Mouse (Mus musculus) kidney, postnatal 0 days (tissue): ENCODE measurements at regions not wholly inside any gene's neighbourhood (a gene's known extent, or its start where the extent isn't known, plus 50 kb on each side); places are given as distances from the start of the nearest gene placed in this dataset.

Source experiments
- ATAC-seq: fragments of 200-750 bp; cut with Nextera tagmentation; replicated peaks from 2 replicates; pipeline ENCODE4 v1.8.0; 2017; ENCODE audit warnings: low read depth, moderate number of reproducible peaks, moderate TSS enrichment, moderate library complexity; ENCODE audit not compliant: low FRiP score
- DNase-seq: peaks from one replicate; pipeline ENCODE4 v3.0.0-alpha.2; 2016; ENCODE audit warnings: low spot score
- H3K27ac ChIP-seq: fragments of 300-500 bp; sonication (generic); 2 replicates; pipeline ENCODE4 v1.5.1; 2014; ENCODE audit warnings: mild to moderate bottlenecking
- H3K27me3 ChIP-seq: fragments of 300-500 bp; sonication (generic); 2 replicates; pipeline ENCODE4 v1.6.1; 2014; ENCODE audit warnings: low read length, mixed read lengths; ENCODE audit not compliant: insufficient read depth
- H3K36me3 ChIP-seq: fragments of 300-500 bp; sonication (generic); 2 replicates; pipeline ENCODE4 v1.6.1; 2014; ENCODE audit warnings: low read length, mixed read lengths; ENCODE audit not compliant: insufficient read depth
- H3K4me1 ChIP-seq: fragments of 300-500 bp; sonication (generic); replicated peaks from 2 replicates; pipeline ENCODE4 v1.6.1; 2014; ENCODE audit warnings: antibody characterized with exemption, low read length, mixed read lengths; ENCODE audit not compliant: insufficient read depth
- H3K4me2 ChIP-seq: fragments of 300-500 bp; sonication (generic); 2 replicates; pipeline ENCODE4 v1.6.1; 2014; ENCODE audit warnings: mild to moderate bottlenecking, low read length, moderate library complexity, mixed read lengths
- H3K4me3 ChIP-seq: fragments of 300-500 bp; sonication (generic); replicated peaks from 2 replicates; pipeline ENCODE4 v1.5.1; 2014; ENCODE audit warnings: low read depth, low read length
- H3K9ac ChIP-seq: fragments of 300-500 bp; sonication (generic); 2 replicates; pipeline ENCODE4 v1.6.1; 2014; ENCODE audit warnings: low read depth, low read length
- H3K9me3 ChIP-seq: fragments of 300-500 bp; sonication (generic); replicated peaks from 2 replicates; pipeline ENCODE4 v1.6.1; 2016; ENCODE audit warnings: low read length, inconsistent platforms, mixed read lengths
- CTCF ChIP-seq: IDR thresholded peaks from 2 replicates; pipeline ENCODE4 v1.5.1; 2016; ENCODE audit warnings: antibody characterized with exemption, low read depth, mild to moderate bottlenecking, moderate library complexity
- WGBS: fragments of 180-500 bp; shearing (Covaris S2); extraction: QIAGEN DNeasy Blood & Tissue Kit; methylation state at CpG from one replicate; pipeline ENCODE4 v1.1.7; 2014; 5-methylcytosine and 5-hydroxymethylcytosine counted together

DNA sequence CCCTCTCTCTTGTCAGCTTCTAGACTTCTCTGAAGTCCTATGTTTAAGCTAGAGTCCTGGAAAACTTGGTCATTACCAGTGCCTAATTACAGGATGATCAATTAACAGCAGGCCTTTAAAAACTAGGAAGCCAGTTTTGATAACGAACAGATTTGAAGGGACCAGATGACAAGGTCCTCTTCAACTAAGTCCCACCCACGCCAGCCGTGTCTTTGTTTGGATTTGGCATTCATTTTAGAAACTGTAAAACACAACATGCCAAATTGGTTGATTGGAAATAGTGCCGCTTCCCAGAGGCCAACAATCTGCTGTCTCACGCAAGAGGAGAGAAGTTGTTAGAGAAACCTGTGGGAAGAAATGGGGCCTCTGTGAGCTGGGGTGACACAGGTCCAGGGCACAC lies 155.4 kb upstream of the Habp2 start:
- no peak overlapping the region for H3K9ac ChIP-seq
- H3K4me2 ChIP-seq: no peak overlapping the region
- no peak for DNase-seq
- H3K4me1 ChIP-seq: no peaks in the 10 kb centered on the region
- H3K36me3 ChIP-seq: no peaks in the 10 kb centered on the region
- TF ChIP-seq CTCF: no peak
- no peak overlapping the region for H3K27ac ChIP-seq
- WGBS: 84% methylated on average over 5 of the region's 5 CpGs
- H3K27me3 ChIP-seq: no peaks in the 10 kb centered on the region
- H3K4me3 ChIP-seq: no peak overlapping the region
- no peak for ATAC-seq
- no peaks in the 10 kb centered on the region for H3K9me3 ChIP-seq

GRCm38 (mm10) chr19:56132911-56133562 lies 153.9 kb upstream of the Habp2 start:
- ATAC-seq (no peak), DNase-seq (peak; percentile 17)
- H3K4me3 ChIP-seq: no peak overlapping the region
- H3K9me3 ChIP-seq: no peaks in the 10 kb centered on the region
- 30% methylated on average over 7 of the region's 7 CpGs for WGBS
- H3K36me3 ChIP-seq: no peaks in the 10 kb centered on the region
- H3K27me3 ChIP-seq: no peaks in the 10 kb centered on the region
- no peak overlapping the region for H3K27ac ChIP-seq
- H3K4me1 ChIP-seq: no peaks in the 10 kb centered on the region
- no peak overlapping the region for H3K4me2 ChIP-seq
- no peak for TF ChIP-seq CTCF
- no peak overlapping the region for H3K9ac ChIP-seq

DNA sequence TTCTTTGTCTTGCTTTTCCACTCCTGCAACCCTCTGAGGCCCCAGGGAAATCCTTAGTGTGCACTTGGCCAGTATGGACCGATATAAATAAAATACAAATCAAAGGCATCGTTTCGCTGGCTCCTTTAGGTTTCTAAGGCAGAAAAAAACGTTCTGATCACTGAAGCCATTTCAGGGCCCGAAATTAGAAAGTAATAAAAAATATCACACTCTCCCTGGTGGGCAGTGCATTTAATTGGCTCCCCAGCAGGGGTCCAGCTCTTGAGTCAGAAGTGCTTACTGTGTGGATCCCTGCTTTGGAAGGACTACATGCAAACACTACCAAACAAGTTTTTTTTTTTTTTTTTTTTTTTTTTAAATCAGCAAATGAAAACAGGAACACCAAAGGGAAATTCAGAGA lies 153.4 kb upstream of the Habp2 start:
- Histone ChIP-seq H3K9me3 (no peaks in the 10 kb centered on the region), H3K27me3 (no peaks in the 10 kb centered on the region), H3K9ac (no peak overlapping the region), H3K4me1 (no peaks in the 10 kb centered on the region), H3K27ac (no peak overlapping the region), H3K4me2 (0 out of 2 replicates have a peak overlapping the region, but pooled peaks have one; percentile 26), H3K36me3 (no peaks in the 10 kb centered on the region), H3K4me3 (no peak overlapping the region)
- no peak; the same call in 1 of the 2 replicates for TF ChIP-seq CTCF
- ATAC-seq: no peak
- WGBS: 16% methylated on average over 5 of the region's 5 CpGs
- DNase-seq: peak; percentile 32

- Histone ChIP-seq H3K4me1 (no peaks in the 10 kb centered on the region), H3K9ac (no peak overlapping the region), H3K9me3 (no peaks in the 10 kb centered on the region), H3K27ac (no peak overlapping the region), H3K4me2 (peak overlapping the region; percentile 26; the same call in 1 of the 2 replicates), H3K4me3 (no peak overlapping the region), H3K27me3 (no peaks in the 10 kb centered on the region), H3K36me3 (no peaks in the 10 kb centered on the region)
- peak; percentile 92 for TF ChIP-seq CTCF
- ATAC-seq (no peak), DNase-seq (peak; percentile 94)
- WGBS: 18% methylated on average over 17 of the region's 17 CpGs
Measured at GRCm38 (mm10) chr19:56134081-56134818, 152.7 kb upstream of the Habp2 start.

DNA sequence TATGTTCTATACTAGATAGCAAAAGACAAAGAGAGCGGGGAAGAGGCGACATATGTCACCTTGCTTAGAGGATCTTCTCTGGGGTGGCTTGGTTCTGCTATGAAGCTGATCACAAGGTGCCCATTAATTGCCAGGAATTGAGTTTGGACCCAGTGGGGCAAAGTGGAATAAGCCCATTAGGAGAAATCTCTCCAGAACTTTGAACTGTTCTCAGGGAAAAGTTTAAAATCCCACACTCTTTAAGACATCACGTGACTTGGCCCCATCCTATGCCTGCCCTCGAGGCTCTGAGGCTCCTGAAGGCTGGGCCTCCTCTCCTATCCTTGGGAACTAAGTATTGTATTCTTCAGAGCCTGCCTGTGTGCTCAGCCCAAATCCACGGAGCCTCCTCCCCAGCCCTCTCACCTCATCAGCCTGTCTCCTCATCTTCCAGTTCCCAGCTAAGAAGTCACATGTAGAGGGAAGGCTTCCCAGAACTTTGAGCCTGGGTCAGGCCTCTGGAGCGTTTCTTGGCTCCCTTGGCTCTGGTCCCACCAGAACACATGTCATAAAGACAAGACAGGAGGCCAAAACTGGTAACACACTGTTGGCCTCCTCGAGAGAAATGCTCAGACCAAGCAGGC lies 151.5 kb upstream of the Habp2 start:
- no peaks in the 10 kb centered on the region for H3K27me3 ChIP-seq
- H3K9me3 ChIP-seq: no peaks in the 10 kb centered on the region
- no peak for ATAC-seq
- no peaks in the 10 kb centered on the region for H3K4me1 ChIP-seq
- no peak for TF ChIP-seq CTCF
- no peak for DNase-seq
- H3K27ac ChIP-seq: no peak overlapping the region
- 79% methylated on average over 7 of the region's 7 CpGs for WGBS
- no peak overlapping the region for H3K9ac ChIP-seq
- H3K4me2 ChIP-seq: no peak overlapping the region
- H3K4me3 ChIP-seq: no peak overlapping the region
- no peaks in the 10 kb centered on the region for H3K36me3 ChIP-seq

DNA sequence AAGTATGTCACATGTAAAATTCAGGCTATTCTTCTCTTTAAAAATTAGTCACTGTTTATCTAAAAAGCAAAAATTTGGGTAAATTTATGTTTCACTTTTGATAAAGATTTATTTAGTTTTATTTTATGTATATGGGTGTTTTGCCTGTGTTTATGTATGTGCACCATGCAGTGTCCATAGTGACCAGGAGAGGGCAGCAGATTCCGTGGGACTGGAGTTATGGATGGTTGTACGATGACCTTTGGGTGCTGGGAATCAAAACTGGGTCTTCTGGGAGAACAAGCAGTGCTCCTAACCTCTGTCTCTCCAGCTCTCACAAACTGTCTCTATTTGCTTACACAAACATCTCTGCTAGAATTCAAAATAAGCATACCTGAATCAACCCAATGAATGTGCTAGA lies 146.4 kb upstream of the Habp2 start:
- no peaks in the 10 kb centered on the region for H3K36me3 ChIP-seq
- H3K9me3 ChIP-seq: 0 out of 2 replicates have a peak, but pooled peaks cover 8% of the 10 kb centered on the region
- no peaks in the 10 kb centered on the region for H3K27me3 ChIP-seq
- H3K27ac ChIP-seq: no peak overlapping the region
- ATAC-seq: no peak
- no peak overlapping the region for H3K4me3 ChIP-seq
- WGBS: 87% methylated on average over 2 of the region's 2 CpGs
- H3K4me2 ChIP-seq: no peak overlapping the region
- no peak overlapping the region for H3K9ac ChIP-seq
- peak; percentile 27; the same call in 1 of the 2 replicates for TF ChIP-seq CTCF
- H3K4me1 ChIP-seq: no peaks in the 10 kb centered on the region
- no peak for DNase-seq
